Mouse (Mus musculus) ES-Bruce4 (cell line): ENCODE data around the gene Gm45140. TPM values are rescaled to one million over a fixed set of nuclear protein-coding genes. Genes with fewer than 3 reads are reported as not detected.

Experiments used
- H3K27ac ChIP-seq: 2 replicates; pipeline ENCODE4 v1.5.1; 2012; ENCODE audit warnings: low read length, inconsistent platforms; ENCODE audit not compliant: insufficient read depth
- H3K27me3 ChIP-seq: 2 replicates; pipeline ENCODE4 v1.6.1; 2012; ENCODE audit warnings: mild to moderate bottlenecking, low read length, inconsistent platforms; ENCODE audit not compliant: control insufficient read depth, poor library complexity, insufficient read depth, severe bottlenecking
- H3K36me3 ChIP-seq: 2 replicates; pipeline ENCODE4 v1.6.1; 2012; ENCODE audit warnings: inconsistent platforms, mild to moderate bottlenecking, low read length, moderate library complexity; ENCODE audit not compliant: control insufficient read depth, poor library complexity, insufficient read depth, severe bottlenecking
- H3K4me1 ChIP-seq: one replicate; pipeline ENCODE4 v1.8.1; 2011; ENCODE audit warnings: low read length; ENCODE audit not compliant: control insufficient read depth, insufficient read depth
- H3K4me3 ChIP-seq: 2 replicates; pipeline ENCODE4 v1.5.1; 2011; ENCODE audit warnings: low read depth, mild to moderate bottlenecking, low read length
- H3K9ac ChIP-seq: 2 replicates; pipeline ENCODE4 v1.6.1; 2012; ENCODE audit warnings: low read depth, mild to moderate bottlenecking, inconsistent platforms; ENCODE audit not compliant: poor library complexity, severe bottlenecking
- H3K9me3 ChIP-seq: replicated peaks from 2 replicates; pipeline ENCODE4 v1.6.1; 2012; ENCODE audit warnings: mild to moderate bottlenecking, low read length, inconsistent platforms; ENCODE audit not compliant: control insufficient read depth, poor library complexity, insufficient read depth, severe bottlenecking
- CTCF ChIP-seq: IDR thresholded peaks from one replicate; pipeline ENCODE4 v1.8.1; 2011; ENCODE audit warnings: low read depth, low read length
- EP300 ChIP-seq: IDR thresholded peaks from 2 replicates; pipeline ENCODE4 v1.6.1; 2011; ENCODE audit warnings: low read depth, low read length; ENCODE audit not compliant: insufficient read depth
- POLR2A ChIP-seq: IDR thresholded peaks from one replicate; pipeline ENCODE4 v1.8.1; 2011; ENCODE audit warnings: low read length; ENCODE audit not compliant: insufficient read depth
- polyA plus RNA-seq: library from polyadenylated mRNA; stranded (reverse); fragments of >200 nt; gene quantifications from 2 replicates; pipeline ENCODE4 v1.2.4, GENCODE M21; 2011; ENCODE audit warnings: low read depth; ENCODE audit not compliant: missing spikeins, insufficient read depth, insufficient read length

Gm45140 gene
- polyA plus RNA-seq, 1 experiment = 3.6 TPM

- H3K9ac ChIP-seq = no peak overlapping the region
- no peak overlapping the region for H3K4me3 ChIP-seq
- H3K36me3 ChIP-seq = no peaks in the 10 kb centered on the region
- no peaks in the 10 kb centered on the region for H3K9me3 ChIP-seq
- H3K27me3 ChIP-seq = no peaks in the 10 kb centered on the region
- H3K4me1 ChIP-seq = no peaks in the 10 kb centered on the region
- TF ChIP-seq POLR2A = no peak
- TF ChIP-seq EP300 = no peak
- TF ChIP-seq CTCF = no peak
- no peak overlapping the region for H3K27ac ChIP-seq
These were observed 40.0 kb upstream of the Gm45140 start for GRCm38 (mm10) chr6:87875562-87875961.

- H3K4me3 ChIP-seq = no peak overlapping the region
- no peaks in the 10 kb centered on the region for H3K27me3 ChIP-seq
- H3K36me3 ChIP-seq = no peaks in the 10 kb centered on the region
- H3K9me3 ChIP-seq = no peaks in the 10 kb centered on the region
- no peaks in the 10 kb centered on the region for H3K4me1 ChIP-seq
- no peak overlapping the region for H3K9ac ChIP-seq
- TF ChIP-seq EP300 (no peak), CTCF (no peak), POLR2A (no peak)
- H3K27ac ChIP-seq = no peak overlapping the region
These were observed 39.5 kb upstream of the Gm45140 start for GRCm38 (mm10) chr6:87875083-87875482.

- no peak overlapping the region for H3K4me3 ChIP-seq
- H3K36me3 ChIP-seq = no peaks in the 10 kb centered on the region
- H3K9me3 ChIP-seq = no peaks in the 10 kb centered on the region
- H3K4me1 ChIP-seq = no peaks in the 10 kb centered on the region
- H3K9ac ChIP-seq = no peak overlapping the region
- TF ChIP-seq POLR2A (no peak), CTCF (no peak), EP300 (no peak)
- no peaks in the 10 kb centered on the region for H3K27me3 ChIP-seq
- H3K27ac ChIP-seq = no peak overlapping the region
These were observed 38.4 kb upstream of the Gm45140 start for GRCm38 (mm10) chr6:87873963-87874362.

- no peaks in the 10 kb centered on the region for H3K27me3 ChIP-seq
- H3K27ac ChIP-seq = no peak overlapping the region
- no peaks in the 10 kb centered on the region for H3K36me3 ChIP-seq
- H3K9ac ChIP-seq = no peak overlapping the region
- TF ChIP-seq CTCF (no peak), EP300 (no peak), POLR2A (no peak)
- H3K4me3 ChIP-seq = no peak overlapping the region
- no peaks in the 10 kb centered on the region for H3K9me3 ChIP-seq
- no peaks in the 10 kb centered on the region for H3K4me1 ChIP-seq
These were observed 37.5 kb upstream of the Gm45140 start for GRCm38 (mm10) chr6:87873104-87873503.

- Histone ChIP-seq H3K9ac (no peak overlapping the region), H3K36me3 (no peaks in the 10 kb centered on the region), H3K27ac (no peak overlapping the region), H3K9me3 (no peaks in the 10 kb centered on the region), H3K27me3 (no peaks in the 10 kb centered on the region), H3K4me1 (peaks cover 1% of the 10 kb centered on the region), H3K4me3 (no peak overlapping the region)
- no peak for TF ChIP-seq EP300
- no peak for TF ChIP-seq CTCF
- no peak for TF ChIP-seq POLR2A
These were observed 35.6 kb upstream of the Gm45140 start for GRCm38 (mm10) chr6:87871240-87871639.

GRCm38 (mm10) chr6:87870440-87870839 is 34.8 kb upstream of the Gm45140 start:
- TF ChIP-seq CTCF (no peak), EP300 (no peak), POLR2A (no peak)
- Histone ChIP-seq H3K9me3 (no peaks in the 10 kb centered on the region), H3K27me3 (no peaks in the 10 kb centered on the region), H3K36me3 (no peaks in the 10 kb centered on the region), H3K9ac (no peak overlapping the region), H3K4me3 (no peak overlapping the region), H3K4me1 (peaks cover 1% of the 10 kb centered on the region), H3K27ac (no peak overlapping the region)
